Mouse (Mus musculus): Measurements from ENCODE around the gene Acss2.

DNA sequence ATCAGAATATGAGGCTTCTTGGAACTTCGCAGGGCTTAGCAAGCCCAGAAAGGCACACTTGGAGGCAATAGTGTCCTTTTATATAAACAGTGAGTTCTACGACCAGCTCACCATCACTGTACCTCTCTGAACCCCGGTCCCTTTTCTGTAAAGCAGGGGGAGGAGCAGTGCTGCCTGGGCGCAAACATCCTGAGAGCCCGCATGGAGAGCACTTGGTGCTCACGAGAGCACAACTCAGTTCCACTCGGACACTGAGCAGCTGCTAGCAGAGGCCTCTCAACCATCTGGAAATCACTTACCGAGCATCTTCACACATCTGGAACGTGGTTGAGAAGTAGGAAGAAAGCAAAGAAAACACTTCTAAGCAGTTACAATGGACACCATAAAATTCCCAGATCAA, 58.9 kb downstream of the Acss2 start:
- TF ChIP-seq TAL1 (IDR thresholded peaks at IDR 0.05; ENCODE audit: low read length) (no peak), GATA1 (IDR thresholded peaks at IDR 0.05; ENCODE audit: low read length) (no peak)

Measured in erythroblast, embryonic 14.5 days (primary cell).